Mouse (Mus musculus) layer of hippocampus, postnatal 25 days (tissue): ENCODE data around the gene Eml3. TPM values are rescaled to one million over a fixed set of nuclear protein-coding genes. Genes with fewer than 3 reads are reported as not detected.
"Not testable (repeated sequence)": the region's sequence is repeated elsewhere in the genome, so short reads cannot be mapped to it uniquely, and the experiment has no call there.

Source experiments
- DNase-seq, 2 experiments: peaks; one replicate each; pipeline ENCODE4 v3.0.0; 2022; ENCODE audit warnings: mixed read lengths in 2 of 2, low spot score in 1 of 2; ENCODE audit errors: extremely low spot score in 1 of 2
- total RNA-seq, 2 experiments: library from RNA; stranded (reverse); gene quantifications; 2 replicates each; pipeline ENCODE4 v1.2.3; 2021

The Eml3 gene
- 10 to 100 TPM in 1 of 2 experiments, 1 to 10 TPM in 1; 9.1 to 11.1 TPM for total RNA-seq

DNA sequence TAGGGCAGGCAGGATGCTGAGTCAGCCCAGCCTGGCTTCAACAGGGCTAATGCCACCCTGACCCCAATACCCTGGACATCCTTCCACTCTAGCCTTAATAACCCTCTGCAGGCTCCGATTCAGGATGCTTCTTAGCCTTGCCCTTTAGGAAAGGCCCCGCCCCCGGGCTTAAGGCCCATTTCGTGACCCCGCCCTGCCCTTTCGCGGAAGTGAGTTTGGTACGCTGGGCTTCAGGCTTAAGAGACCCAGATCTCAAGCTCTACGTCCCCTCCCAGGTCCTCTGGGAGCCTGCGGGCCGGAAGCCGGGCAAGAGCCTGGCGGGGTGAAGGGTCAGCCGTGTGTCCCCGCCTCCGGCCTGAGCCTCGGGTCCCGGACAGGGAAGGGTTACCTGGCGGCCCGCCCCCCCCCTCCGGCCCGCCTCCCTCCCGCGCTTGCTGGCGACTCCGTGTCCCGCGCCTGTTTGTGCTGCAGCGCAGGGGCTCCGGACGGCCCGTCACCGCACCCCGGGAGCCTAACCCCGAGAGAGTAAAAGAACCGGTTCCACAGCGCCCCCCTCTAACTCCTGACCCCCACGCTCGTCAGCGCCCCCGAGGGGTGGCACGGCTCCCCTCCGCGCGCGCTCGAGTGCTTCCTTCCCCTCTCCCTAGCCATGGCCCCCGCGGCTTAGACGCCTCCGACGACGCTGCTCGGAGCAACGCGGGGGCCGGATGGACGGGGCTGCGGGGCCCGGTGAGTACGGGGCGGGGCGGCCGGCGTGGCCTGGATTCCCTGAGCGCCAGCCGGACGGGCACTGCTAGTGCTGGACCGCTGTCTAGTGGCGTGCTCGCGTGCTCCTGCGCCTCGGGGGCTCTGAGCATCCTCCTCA lies at the start of gene Eml3, which contains the start of gene Rom1:
Eml3 (plus strand) TSS at position 329 of the 865 bp plus-strand sequence.
Rom1 (minus strand) TSS at position 133 of the 865 bp plus-strand sequence.
- peak in 1 of 2 experiments; percentile 42 for DNase-seq

DNA sequence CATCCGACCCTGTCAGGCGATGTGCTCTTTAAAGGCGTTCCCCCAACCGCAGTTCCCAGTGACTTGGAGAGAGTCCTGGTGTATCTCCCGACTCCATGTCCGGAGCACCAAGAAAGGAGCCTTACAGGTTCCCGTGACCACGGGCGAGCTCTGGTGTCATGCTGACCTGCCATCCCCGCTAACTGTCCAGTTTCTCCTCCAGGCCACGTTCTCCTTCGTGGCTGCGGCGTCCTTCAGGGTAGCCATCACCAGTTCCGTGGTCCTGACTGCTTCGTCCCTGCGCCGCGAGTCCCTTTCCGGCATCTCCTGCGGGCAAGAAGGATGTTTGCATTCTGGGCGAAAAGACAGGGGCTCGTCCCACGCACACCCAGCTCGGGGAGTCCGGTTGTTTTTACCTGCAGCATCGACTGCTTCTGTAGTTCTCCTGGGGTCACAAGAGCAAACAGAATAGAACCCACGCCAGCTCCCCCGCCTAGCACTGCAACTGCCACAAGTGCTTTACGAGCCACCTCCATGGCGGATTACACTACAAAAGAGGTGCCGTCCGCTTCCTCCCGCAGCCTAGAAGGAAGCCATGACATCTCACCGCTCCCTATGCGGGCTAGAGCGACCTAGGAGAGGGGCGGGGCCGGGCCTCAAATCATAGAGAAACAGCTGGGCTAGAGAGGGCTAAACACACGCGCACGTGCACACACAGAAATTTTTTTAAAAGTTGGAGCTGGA lies 48.9 kb upstream of the Eml3 start, which contains the start of gene Uqcc3:
Uqcc3 (minus strand) TSS at position 613 of the 723 bp plus-strand sequence.
- peak; percentile 78 for DNase-seq

- DNase-seq: no peak
Observed at GRCm38 (mm10) chr19:8881034-8881392, 48.3 kb upstream of the Eml3 start.

- DNase-seq: no peak
Observed at GRCm38 (mm10) chr19:8883616-8884015, 45.7 kb upstream of the Eml3 start, which contains the start of the genes Lbhd1 and Gm49403. Lbhd1 (plus strand) TSS chr19:8883732. Gm49403 (plus strand) TSS chr19:8883930.

GRCm38 (mm10) chr19:8886916-8887584 lies 42.3 kb upstream of the Eml3 start:
- no peak for DNase-seq

DNA sequence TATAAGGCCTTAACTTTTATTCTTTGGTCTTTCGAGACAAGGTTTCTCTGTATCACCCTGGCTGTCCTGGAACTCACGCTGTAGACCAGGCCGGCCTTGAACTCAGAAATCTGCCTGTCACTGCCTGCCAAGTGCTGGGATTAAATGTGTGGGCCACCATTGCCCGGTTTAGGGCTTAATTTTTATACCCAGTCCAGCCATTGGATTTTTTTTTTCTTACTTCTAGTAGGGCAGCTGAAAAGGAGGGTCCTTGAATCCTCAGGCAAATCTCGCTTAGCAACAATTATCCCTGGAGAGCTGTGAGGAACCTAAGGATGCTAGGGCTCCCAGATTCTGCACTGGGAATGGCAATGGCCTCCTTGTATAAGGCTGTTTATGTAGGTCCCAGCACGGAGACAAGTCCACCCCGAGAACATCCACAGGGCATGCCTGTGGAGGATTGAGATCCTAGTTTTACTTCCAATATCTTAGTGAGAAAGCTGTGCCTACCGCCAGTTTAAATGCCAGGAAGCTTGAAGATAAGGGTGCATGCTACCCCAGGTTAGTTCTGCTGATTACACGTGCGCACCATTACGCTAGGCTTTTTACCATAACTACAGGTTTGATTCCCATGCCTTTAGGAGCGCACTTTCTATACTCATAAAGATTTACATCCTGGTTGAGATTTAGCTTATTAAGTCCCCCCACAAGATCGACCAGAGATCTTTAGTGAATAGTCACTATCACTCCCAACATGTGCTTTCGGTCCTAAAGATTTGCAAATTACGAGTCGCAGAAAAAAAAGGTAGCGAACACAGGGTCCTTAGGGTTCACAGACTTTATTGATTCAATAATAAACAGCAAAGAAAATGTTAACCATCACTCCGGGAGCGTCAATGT lies 41.5 kb upstream of the Eml3 start:
- no peak for DNase-seq

DNA sequence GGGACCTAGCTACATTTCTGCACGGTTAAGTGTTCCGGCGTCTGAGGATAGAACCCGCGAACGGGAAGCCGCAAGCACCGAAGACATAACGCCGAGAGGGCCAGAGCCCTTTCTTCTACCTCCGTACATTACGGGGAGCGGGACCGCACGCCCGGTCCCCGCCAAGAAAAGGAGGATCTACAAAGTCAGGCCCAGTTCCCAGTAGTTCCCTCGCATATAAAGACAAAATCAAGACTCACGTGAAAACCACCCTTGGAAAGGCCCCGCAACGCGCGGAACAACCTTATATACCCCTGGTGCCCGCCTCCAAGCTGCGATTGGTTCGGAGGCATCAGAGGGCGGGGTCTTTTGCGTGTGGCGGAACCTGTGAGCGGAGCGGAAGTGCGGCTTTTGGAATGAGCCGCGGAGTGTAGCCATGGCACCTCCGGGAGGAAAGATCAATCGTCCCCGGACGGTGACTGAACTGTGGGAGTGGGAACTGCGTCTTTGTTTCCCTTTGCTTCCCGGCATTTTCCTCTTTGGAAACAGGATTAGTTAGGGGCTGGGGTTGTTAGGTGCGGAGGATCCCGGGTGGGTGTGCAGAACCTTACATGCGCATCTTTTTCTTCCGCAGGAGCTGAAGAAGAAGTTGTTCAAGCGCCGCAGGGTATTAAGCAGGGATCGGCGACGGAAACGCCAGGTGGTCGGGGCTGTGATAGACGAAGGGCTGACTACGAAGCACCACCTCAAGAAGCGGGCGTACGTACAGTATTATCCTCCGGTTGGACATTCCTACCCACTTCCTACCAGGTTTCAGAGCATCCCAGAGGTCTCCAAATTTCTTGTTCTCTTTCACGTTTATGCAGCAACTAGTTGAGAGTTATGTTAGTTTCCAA lies 40.6 kb upstream of the Eml3 start, which contains the start of the genes 1810009A15Rik and Gm49416:
1810009A15Rik (plus strand) TSS at position 343 of the 875 bp plus-strand sequence.
Gm49416 (plus strand) TSS at position 416 of the 875 bp plus-strand sequence.
- peak; percentile 81 to 85 for DNase-seq

- peak; percentile 79 to 87 for DNase-seq
Observed at GRCm38 (mm10) chr19:8892829-8893766, 36.3 kb upstream of the Eml3 start, which contains the start of gene Ints5. Ints5 (plus strand) TSS chr19:8893005.

DNA sequence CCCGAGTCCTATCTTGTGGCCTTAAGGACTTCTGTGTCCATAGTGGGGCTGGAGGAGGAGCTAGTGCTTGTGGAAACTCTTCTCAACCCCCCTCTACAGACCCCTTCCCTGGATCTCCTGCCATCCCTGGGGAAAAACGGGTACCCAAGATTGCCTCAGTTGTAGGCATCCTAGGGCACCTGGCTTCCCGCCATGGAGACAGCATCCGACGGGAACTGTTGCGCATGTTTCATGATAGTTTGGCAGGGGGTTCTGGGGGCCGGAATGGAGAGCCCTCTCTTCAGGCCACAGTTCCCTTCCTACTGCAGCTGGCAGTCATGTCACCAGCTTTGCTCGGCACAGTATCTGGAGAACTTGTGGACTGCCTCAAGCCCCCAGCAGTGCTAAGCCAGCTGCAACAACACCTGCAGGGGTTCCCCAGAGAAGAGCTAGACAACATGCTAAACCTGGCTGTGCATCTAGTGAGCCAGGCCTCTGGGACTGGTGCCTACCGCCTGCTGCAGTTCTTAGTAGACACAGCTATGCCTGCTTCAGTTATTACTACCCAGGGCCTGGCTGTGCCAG lies 33.9 kb upstream of the Eml3 start:
- DNase-seq: no peak

DNA sequence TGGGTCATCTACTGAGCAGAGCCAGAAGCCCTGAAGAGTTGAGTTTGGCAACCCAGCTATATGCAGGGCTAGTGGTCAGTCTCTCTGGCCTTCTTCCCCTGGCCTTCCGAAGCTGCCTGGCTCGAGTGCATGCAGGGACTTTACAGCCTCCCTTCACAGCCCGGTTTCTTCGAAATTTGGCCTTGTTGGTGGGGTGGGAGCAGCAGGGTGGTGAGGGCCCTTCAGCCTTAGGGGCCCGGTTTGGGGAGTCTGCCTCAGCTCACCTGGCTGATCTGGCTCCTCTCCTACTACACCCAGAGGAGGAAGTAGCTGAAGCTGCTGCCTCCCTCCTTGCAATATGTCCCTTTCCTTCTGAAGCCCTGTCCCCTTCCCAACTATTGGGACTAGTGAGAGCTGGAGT lies 33.1 kb upstream of the Eml3 start:
- DNase-seq: not testable (repeated sequence)

- DNase-seq: not testable (repeated sequence)
Observed at GRCm38 (mm10) chr19:8897211-8897864, 32.0 kb upstream of the Eml3 start.

- DNase-seq: peak; percentile 86 to 87
Observed at GRCm38 (mm10) chr19:8897865-8898495, 31.4 kb upstream of the Eml3 start, which contains the start of gene Ganab. Ganab (plus strand) TSS chr19:8898071.

DNA sequence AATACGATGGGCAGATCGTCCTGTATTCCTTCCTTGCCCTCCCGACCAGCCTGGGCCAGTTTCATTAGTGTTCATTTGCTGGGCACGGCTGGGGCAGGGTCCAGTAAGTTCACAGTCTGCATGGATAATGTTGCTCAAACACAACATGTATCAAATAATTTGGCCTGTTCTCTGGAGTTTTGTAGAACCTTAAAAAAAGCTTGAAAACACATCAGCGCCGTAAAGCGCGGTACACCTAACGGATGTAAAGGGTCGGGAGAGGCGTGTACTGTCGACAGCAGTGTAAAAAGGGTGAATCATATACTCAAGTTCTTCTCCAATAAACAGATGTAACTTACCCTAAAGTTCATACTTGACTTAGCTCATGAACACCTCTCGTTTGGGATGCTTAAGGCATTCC lies 30.8 kb upstream of the Eml3 start:
- DNase-seq: no peak

DNA sequence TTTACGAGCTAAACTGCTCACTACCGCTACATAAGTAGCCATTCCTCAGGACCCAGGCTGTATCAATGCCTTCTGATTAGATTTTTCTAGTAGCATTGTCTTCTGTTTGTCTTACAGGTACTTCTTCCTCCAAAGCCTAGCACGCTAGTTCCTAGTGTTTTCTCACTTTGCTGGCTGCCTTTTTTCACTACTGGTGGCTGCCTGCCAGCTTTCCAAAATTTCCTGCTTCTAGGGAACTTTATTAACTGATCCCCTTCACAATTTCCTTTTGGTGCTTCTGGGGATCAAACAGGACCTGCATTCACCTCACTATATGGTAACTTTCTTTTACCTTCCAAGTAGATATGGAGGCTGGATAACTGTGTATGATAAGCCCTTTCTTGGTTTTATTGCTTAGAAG lies 30.3 kb upstream of the Eml3 start:
- DNase-seq: no peak

GRCm38 (mm10) chr19:8903412-8903811 lies 25.9 kb upstream of the Eml3 start:
- no peak for DNase-seq

DNA sequence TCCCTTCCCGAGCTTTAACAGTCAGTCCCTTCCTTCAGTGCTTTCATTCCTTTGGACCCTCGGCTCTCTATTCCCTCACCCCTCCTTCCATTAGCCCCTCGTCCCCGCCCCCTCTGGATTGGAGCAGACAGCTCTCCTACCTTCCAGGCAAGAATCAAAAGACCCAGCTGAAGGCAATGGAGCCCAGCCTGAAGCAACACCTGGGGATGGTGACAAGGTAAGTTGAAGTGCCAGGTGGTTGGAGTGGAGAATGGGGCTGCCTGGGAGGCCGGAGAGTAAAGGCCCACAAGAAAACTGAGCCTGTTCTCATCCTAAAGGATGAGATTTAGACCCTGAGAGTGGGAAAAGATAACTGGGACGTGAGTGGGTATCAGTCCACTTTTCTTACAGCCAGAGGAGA lies 20.8 kb upstream of the Eml3 start:
- DNase-seq: no peak
